Mouse (Mus musculus) CH12.LX (cell line): ENCODE results near the gene Prdm10. TPM values are rescaled to one million over a fixed set of nuclear protein-coding genes. Genes with fewer than 3 reads are reported as not detected.

Source experiments
- DNase-seq: peaks from one replicate; pipeline ENCODE4 v3.0.0-alpha.2; 2013; ENCODE audit errors: extremely low read depth
- H3K27ac ChIP-seq: 2 replicates; pipeline ENCODE4 v1.5.1; 2012; ENCODE audit warnings: low read depth, mild to moderate bottlenecking, control low read depth, moderate library complexity; ENCODE audit not compliant: insufficient read depth
- H3K27me3 ChIP-seq: replicated peaks from 2 replicates; pipeline ENCODE3; 2012; ENCODE audit warnings: inconsistent platforms
- H3K36me3 ChIP-seq, 2 experiments: replicated peaks in 1 of 2; 2 replicates each; pipeline versions ENCODE3 to v1.6.1; 2012; ENCODE audit warnings: inconsistent platforms in 1 of 2, low read length in 1 of 2, mild to moderate bottlenecking in 1 of 2, mixed read lengths in 1 of 2, moderate library complexity in 1 of 2; ENCODE audit not compliant: control insufficient read depth in 1 of 2, insufficient read depth in 1 of 2
- H3K4me1 ChIP-seq, 2 experiments: 2 replicates each; pipeline ENCODE4 v1.6.1; 2012; ENCODE audit warnings: inconsistent platforms in 1 of 2, moderate library complexity in 1 of 2; ENCODE audit not compliant: insufficient read depth in 2 of 2, control insufficient read depth in 1 of 2
- H3K4me2 ChIP-seq: 2 replicates; pipeline ENCODE4 v1.6.1; 2012; ENCODE audit warnings: low read depth, mild to moderate bottlenecking, control low read depth; ENCODE audit not compliant: poor library complexity, insufficient read depth, severe bottlenecking
- H3K4me3 ChIP-seq, 3 experiments: fragments of 150-350 bp in 1 of 3; sonication (generic) in 1 of 3; replicated peaks in 1 of 3; 2 replicates each; pipeline versions ENCODE3 to v1.5.1; 2011 to 2012; ENCODE audit warnings: low read depth in 2 of 3, low read length in 2 of 3, mild to moderate bottlenecking in 2 of 3, moderate library complexity in 2 of 3, control low read depth in 1 of 3, improper control_type of control experiment in 1 of 3, inconsistent platforms in 1 of 3, mixed read lengths in 1 of 3; ENCODE audit not compliant: poor library complexity in 1 of 3
- H3K79me2 ChIP-seq: replicated peaks from 2 replicates; pipeline ENCODE4 v1.6.1; 2012; ENCODE audit warnings: mild to moderate bottlenecking, moderate library complexity; ENCODE audit not compliant: control insufficient read depth, poor library complexity, insufficient read depth, severe bottlenecking; ENCODE audit errors: extremely low read depth
- H3K9ac ChIP-seq: 2 replicates; pipeline ENCODE4 v1.6.1; 2012; ENCODE audit warnings: low read depth, mild to moderate bottlenecking, control low read depth, moderate library complexity; ENCODE audit not compliant: insufficient read depth
- H3K9me3 ChIP-seq: replicated peaks from 2 replicates; pipeline ENCODE3; 2012; ENCODE audit warnings: low read length, inconsistent platforms, mixed read lengths
- BHLHE40 ChIP-seq: IDR thresholded peaks from 2 replicates; pipeline ENCODE4 v1.6.1; 2011; ENCODE audit warnings: mild to moderate bottlenecking, low read depth, low read length, improper control_type of control experiment
- CTCF ChIP-seq, 2 experiments: IDR thresholded peaks in 1 of 2; conservative IDR thresholded peaks in 1 of 2; 2 replicates each; pipeline ENCODE4 v1.5.1; 2011 to 2012; ENCODE audit warnings: low read depth in 2 of 2, low read length in 2 of 2, improper control_type of control experiment in 1 of 2, inconsistent platforms in 1 of 2, mild to moderate bottlenecking in 1 of 2, moderate library complexity in 1 of 2
- ELF1 ChIP-seq: IDR thresholded peaks from 2 replicates; pipeline ENCODE4 v1.6.1; 2014; ENCODE audit warnings: low read depth, mild to moderate bottlenecking, inconsistent platforms, low read length, improper control_type of control experiment
- EP300 ChIP-seq: IDR thresholded peaks from 2 replicates; pipeline ENCODE4 v1.6.1; 2011; ENCODE audit warnings: low read length, improper control_type of control experiment
- HCFC1 ChIP-seq: IDR thresholded peaks from 2 replicates; pipeline ENCODE4 v1.6.1; 2012; ENCODE audit warnings: low read depth, mild to moderate bottlenecking, inconsistent platforms, low read length, improper control_type of control experiment
- IRF4 ChIP-seq: IDR thresholded peaks from 2 replicates; pipeline ENCODE4 v1.6.1; 2014; ENCODE audit warnings: low read depth, mild to moderate bottlenecking, inconsistent platforms, low read length, improper control_type of control experiment
- JUN ChIP-seq: IDR thresholded peaks from 2 replicates; pipeline ENCODE4 v1.6.1; 2011; ENCODE audit warnings: low read depth, mild to moderate bottlenecking, low read length, improper control_type of control experiment, moderate library complexity; ENCODE audit not compliant: insufficient read depth
- MXI1 ChIP-seq: IDR thresholded peaks from 2 replicates; pipeline ENCODE4 v1.6.1; 2011; ENCODE audit warnings: mild to moderate bottlenecking, low read depth, low read length, improper control_type of control experiment
- NELFE ChIP-seq: IDR thresholded peaks from 2 replicates; pipeline ENCODE4 v1.6.1; 2011; ENCODE audit warnings: low read depth, low read length, improper control_type of control experiment
- NRF1 ChIP-seq: IDR thresholded peaks from 2 replicates; pipeline ENCODE4 v1.6.1; 2014; ENCODE audit warnings: low read depth, mild to moderate bottlenecking, inconsistent platforms, low read length, improper control_type of control experiment, moderate library complexity
- PAX5 ChIP-seq: IDR thresholded peaks from 2 replicates; pipeline ENCODE4 v1.6.1; 2012; ENCODE audit warnings: low read length, inconsistent platforms, mixed read lengths
- POLR2AphosphoS2 ChIP-seq: IDR thresholded peaks from 2 replicates; pipeline ENCODE4 v1.6.1; 2011; ENCODE audit warnings: low read depth, low read length, improper control_type of control experiment
- RAD21 ChIP-seq: IDR thresholded peaks from 2 replicates; pipeline ENCODE4 v1.6.1; 2011; ENCODE audit warnings: low read depth, mild to moderate bottlenecking, low read length, improper control_type of control experiment, moderate library complexity
- RCOR1 ChIP-seq: conservative IDR thresholded peaks from 2 replicates; pipeline ENCODE4 v1.6.1; 2012; ENCODE audit warnings: low read depth, mild to moderate bottlenecking, inconsistent platforms, low read length, improper control_type of control experiment
- SMC3 ChIP-seq: IDR thresholded peaks from 2 replicates; pipeline ENCODE4 v1.6.1; 2011; ENCODE audit warnings: low read depth, low read length, improper control_type of control experiment
- USF1 ChIP-seq: IDR thresholded peaks from 2 replicates; pipeline ENCODE4 v1.6.1; 2014; ENCODE audit warnings: low read depth, mild to moderate bottlenecking, inconsistent platforms, low read length, improper control_type of control experiment
- ZC3H11A ChIP-seq: IDR thresholded peaks from 2 replicates; pipeline ENCODE4 v1.6.1; 2012; ENCODE audit warnings: low read depth, mild to moderate bottlenecking, inconsistent platforms, low read length, improper control_type of control experiment
- dilution Hi-C: fragments of 300-500 bp; cut with MboI; formaldehyde crosslinking; loops from 2 replicates; pipeline ENCODE4 v1.14.3; 2020; ENCODE audit warnings: low sequenced_read_pairs; ENCODE audit not compliant: extremely low pct_unique_long_range_greater_than_20kb, extremely low pct_ligation_motif_present
- in situ Hi-C: fragments of 300-500 bp; cut with MboI; formaldehyde crosslinking; loops from 3 replicates; pipeline ENCODE4 v1.14.3; 2019; ENCODE audit warnings: low sequenced_read_pairs, low pct_ligation_motif_present, low pct_unique_long_range_greater_than_20kb, mixed read lengths
- polyA plus RNA-seq: library from polyadenylated mRNA; unstranded; fragments of >175 nt; gene quantifications from 2 replicates; pipeline ENCODE4 v1.2.1, GENCODE M21; 2012; ENCODE audit warnings: low read depth; ENCODE audit not compliant: insufficient read length
- total RNA-seq, 2 experiments: library from RNA; depleted of rRNA; stranded (reverse); fragments of 300-350 nt in 1 of 2; fragments of >200 nt in 1 of 2; gene quantifications; 2 replicates each; pipeline ENCODE4 v1.2.3; 2012 to 2014

Gene Prdm10
- total and polyA plus RNA-seq, 3 experiments, result 4.5 to 6.7 (median 4.7) TPM

DNA sequence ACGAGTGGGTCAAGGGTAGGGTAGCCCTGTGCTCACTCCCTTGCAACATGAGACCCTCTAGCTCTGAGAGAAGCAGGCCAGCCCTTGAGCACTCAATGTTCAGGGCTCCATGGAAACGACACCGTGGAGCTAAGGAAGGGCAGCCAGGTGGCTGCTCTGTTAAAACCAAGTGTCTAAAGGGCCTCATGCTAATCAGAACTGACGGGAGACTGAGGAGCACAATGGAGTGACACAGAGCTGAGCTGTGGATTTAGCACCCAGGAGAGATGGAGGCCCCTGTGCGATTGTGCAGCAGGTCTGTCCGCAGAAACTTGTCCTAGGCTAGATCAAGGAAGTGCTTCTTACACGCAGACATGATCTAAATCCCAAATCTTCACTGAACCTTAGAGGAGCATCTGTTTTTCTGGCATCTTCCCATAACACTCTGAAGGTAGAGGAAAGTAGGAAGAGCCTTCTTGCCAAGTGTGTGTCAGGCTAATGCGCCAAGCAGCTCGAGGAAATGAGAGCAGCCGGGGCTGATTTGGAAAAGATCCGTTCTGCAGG, 64.0 kb downstream of the Prdm10 start:
- peaks cover 0 to 47% of the 10 kb centered on the region in 2 experiments for H3K36me3 ChIP-seq
- no peak for TF ChIP-seq NELFE
- TF ChIP-seq HCFC1, result no peak
- TF ChIP-seq IRF4, result no peak
- no peak for TF ChIP-seq EP300
- no peak for TF ChIP-seq PAX5
- TF ChIP-seq RAD21, result no peak
- TF ChIP-seq CTCF (conservative IDR thresholded peaks at IDR 0.05 in 1 of 2, IDR thresholded peaks at IDR 0.05 in 1 of 2; ENCODE audit: low read depth in 2 of 2, low read length in 2 of 2), result no peak
- TF ChIP-seq ELF1, result no peak
- TF ChIP-seq ZC3H11A, result no peak
- TF ChIP-seq USF1, result no peak
- TF ChIP-seq BHLHE40, result no peak
- no peak for TF ChIP-seq RCOR1
- no peak overlapping the region for H3K27ac ChIP-seq
- no peaks in the 10 kb centered on the region for H3K79me2 ChIP-seq
- in situ Hi-C loops (loop anchor here (10.0 kb wide), 1 partner anchor 170 kb away; no protein-coding TSS in a partner anchor), dilution Hi-C loops (no loop called here)
- no peak overlapping the region for H3K4me2 ChIP-seq
- DNase-seq, result no peak
- H3K9ac ChIP-seq, result no peak overlapping the region
- H3K27me3 ChIP-seq, result no peaks in the 10 kb centered on the region
- no peaks in the 10 kb centered on the region for H3K4me1 ChIP-seq
- H3K4me3 ChIP-seq, result no peak overlapping the region
- no peaks in the 10 kb centered on the region for H3K9me3 ChIP-seq

DNA sequence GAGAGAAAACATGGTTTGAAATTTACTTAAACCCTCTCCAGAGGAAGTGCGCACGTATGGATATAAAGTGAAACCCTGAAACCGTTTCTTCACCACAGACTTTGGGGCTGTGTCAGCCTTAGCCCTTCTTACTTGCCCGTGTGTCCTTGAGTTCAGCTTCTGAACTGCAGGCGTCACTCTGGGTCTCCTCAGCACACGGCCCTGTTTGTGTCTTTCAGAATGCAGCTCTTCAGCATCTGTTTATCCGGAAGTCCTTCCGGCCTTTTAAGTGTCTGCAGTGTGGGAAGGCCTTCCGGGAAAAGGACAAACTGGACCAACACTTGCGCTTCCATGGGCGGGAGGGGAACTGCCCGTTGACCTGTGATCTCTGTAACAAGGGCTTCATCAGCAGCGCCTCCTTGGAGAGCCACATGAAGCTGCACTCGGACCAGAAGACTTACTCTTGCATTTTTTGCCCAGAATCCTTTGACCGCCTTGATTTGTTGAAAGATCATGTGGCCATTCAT, 66.3 kb downstream of the Prdm10 start:
- H3K27ac ChIP-seq, result no peak overlapping the region
- in situ Hi-C loops (loop anchor here (10.0 kb wide), 1 partner anchor 172 kb away; no protein-coding TSS in a partner anchor), dilution Hi-C loops (no loop called here)
- no peak overlapping the region for H3K9ac ChIP-seq
- H3K4me3 ChIP-seq, result no peak overlapping the region
- no peak overlapping the region for H3K4me2 ChIP-seq
- H3K4me1 ChIP-seq, result no peaks in the 10 kb centered on the region
- TF ChIP-seq NELFE (no peak), JUN (no peak), SMC3 (no peak), ZC3H11A (no peak), PAX5 (no peak), USF1 (no peak), POLR2AphosphoS2 (no peak), MXI1 (no peak), NRF1 (no peak)
- H3K79me2 ChIP-seq, result no peaks in the 10 kb centered on the region
- no peaks in the 10 kb centered on the region for H3K9me3 ChIP-seq
- no peak for DNase-seq
- H3K36me3 ChIP-seq, result peaks cover 0 to 51% of the 10 kb centered on the region in 2 experiments
- H3K27me3 ChIP-seq, result no peaks in the 10 kb centered on the region
